Mouse (Mus musculus): ENCODE data around the gene Ncstn. TPM values are rescaled to one million over a fixed set of nuclear protein-coding genes. Genes with fewer than 3 reads are reported as not detected.

The Ncstn gene
- polyA plus RNA-seq, 1 experiment from 2014 or later: 127 TPM

DNA sequence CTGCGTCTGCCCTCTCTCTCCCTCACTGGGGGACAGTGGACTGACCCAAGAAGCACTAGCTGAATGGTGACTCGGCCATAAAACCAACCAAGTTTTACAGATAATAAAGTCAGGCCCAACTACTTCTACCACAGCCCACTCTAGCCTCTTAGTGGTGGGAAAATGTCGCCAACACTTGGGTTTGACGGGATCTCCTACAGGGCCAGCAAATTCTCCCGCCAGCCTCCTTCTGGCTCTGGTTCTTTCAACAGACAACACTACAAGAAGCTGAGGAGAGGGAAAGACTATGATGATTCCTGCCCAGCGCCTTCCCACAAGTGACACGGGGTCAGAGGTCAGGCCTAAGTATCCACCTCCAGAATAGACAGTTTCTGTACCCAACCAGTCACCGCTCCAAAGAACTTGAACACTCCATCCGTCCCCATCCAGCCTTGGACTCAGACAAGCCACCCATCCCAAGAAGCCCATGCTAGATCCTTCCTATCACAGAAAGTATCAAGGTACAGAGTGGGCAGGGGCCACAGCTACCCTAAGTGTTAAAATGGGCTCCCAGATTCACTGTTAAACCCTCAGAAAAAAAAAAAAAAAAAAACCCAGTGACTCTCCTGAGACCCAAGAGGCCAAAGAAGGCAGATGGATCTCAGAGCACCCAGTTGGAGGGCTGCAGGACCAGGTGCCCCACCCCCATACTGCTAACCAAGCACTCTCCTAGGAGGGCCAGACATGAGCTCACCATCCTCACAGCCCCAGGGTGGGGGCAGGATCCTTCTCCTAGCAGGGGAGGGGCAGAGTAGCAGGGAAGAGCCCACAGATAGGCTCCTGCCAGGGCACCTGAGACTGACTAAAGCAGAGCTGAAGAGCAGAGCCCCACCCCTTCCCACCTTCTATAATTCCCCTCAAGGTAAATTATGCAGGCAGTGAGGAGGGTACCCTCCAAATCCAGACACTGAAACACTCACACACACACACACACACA, 64.0 kb downstream of the Ncstn start:
- Histone ChIP-seq H3K27me3 (ENCODE audit: insufficient read depth, poor library complexity, severe bottlenecking) (no peaks in the 10 kb centered on the region), H3K4me3 (peak overlapping the region; percentile 46), H3K9me3 (no peaks in the 10 kb centered on the region), H3K36me3 (peaks cover 60% of the 10 kb centered on the region), H3K4me1 (replicated peaks) (peaks cover 99% of the 10 kb centered on the region), H3K27ac (peak overlapping the region; percentile 94)
- no peak for DNase-seq (ENCODE audit: low spot score)
- WGBS: 51% methylated on average over 9 of the region's 9 CpGs

DNA sequence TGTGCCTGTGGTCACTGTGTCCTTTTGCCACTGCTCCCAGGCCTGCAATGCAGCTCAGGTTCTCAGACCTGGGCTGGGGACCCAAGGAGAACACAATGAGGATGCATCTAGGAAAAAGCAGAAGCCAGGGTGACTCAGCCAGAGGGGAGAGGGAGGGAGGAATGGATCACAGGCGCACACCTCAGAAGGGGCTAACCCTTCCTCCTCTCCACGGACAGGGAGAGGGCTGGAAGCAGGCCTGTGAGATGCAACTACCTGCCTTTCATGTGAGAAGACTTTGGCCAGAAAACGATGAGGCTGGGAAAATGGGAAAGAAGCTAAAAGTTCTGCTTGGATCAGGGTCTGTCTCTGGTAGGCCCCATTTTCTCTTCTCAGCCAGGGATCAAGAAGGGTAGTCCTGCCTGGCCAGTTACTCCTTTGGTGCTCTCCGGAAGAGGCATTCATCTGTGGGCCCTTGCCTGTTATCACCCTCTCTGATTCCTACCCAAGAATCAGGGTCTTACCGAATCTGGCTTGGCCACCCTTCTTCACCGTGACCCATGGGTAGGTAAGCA, 65.0 kb downstream of the Ncstn start:
- peaks cover 99% of the 10 kb centered on the region for H3K4me1 ChIP-seq (replicated peaks)
- 56% methylated on average over 6 of the region's 6 CpGs for WGBS
- H3K36me3 ChIP-seq: peaks cover 61% of the 10 kb centered on the region
- H3K27ac ChIP-seq: peak overlapping the region; percentile 94
- DNase-seq (ENCODE audit: low spot score): no peak
- H3K4me3 ChIP-seq: peak overlapping the region; percentile 46
- H3K9me3 ChIP-seq: no peaks in the 10 kb centered on the region
- H3K27me3 ChIP-seq (ENCODE audit: insufficient read depth, poor library complexity, severe bottlenecking): no peaks in the 10 kb centered on the region

DNA sequence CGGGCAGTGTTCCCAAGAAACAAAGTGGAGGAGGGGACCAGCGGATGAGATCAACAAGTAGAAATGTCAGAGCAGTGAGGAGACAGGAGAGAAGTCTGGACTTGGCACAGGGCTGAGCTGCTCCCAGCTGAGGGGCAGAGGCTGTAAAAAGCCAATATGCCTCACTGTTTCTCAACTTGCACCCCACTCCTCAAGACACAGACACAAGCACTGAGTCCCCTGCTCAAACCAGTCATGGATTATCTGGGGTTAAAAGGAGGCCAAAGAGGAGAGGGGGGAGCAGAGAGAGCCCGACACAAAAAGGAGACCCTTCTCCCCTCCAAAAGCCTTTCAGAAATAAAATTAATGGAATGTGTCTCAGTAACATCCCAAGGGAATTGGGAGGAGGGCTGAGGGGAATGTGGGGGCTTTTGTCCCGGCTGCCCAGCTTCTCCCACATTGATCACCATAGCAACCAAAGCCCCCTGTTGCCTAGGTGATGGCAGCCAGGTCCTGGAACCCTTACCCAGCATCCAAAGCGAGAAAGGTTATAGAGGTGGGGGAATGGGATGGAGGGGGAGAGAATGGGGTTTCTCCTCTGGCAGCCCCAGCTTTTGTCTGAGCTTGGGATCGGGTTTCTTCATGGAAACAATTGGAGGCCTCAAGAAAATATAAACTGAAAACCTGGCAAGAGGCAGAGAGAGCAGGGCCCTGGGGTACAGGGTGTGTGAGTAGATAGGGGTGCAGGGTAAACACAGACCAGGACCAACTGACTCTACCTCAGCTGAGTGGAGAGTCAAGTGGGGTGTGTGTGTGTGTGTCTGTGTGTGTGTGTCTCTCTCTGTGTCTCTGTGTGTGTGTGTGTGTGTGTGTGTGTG, 65.7 kb downstream of the Ncstn start:
- H3K9me3 ChIP-seq: no peaks in the 10 kb centered on the region
- peaks cover 99% of the 10 kb centered on the region for H3K4me1 ChIP-seq (replicated peaks)
- H3K27ac ChIP-seq: peak overlapping the region; percentile 94
- WGBS: 13% methylated on average over 6 of the region's 6 CpGs
- H3K36me3 ChIP-seq: peaks cover 61% of the 10 kb centered on the region
- DNase-seq (ENCODE audit: low spot score): peak; percentile 94
- H3K4me3 ChIP-seq: peak overlapping the region; percentile 46
- H3K27me3 ChIP-seq (ENCODE audit: insufficient read depth, poor library complexity, severe bottlenecking): no peaks in the 10 kb centered on the region

DNA sequence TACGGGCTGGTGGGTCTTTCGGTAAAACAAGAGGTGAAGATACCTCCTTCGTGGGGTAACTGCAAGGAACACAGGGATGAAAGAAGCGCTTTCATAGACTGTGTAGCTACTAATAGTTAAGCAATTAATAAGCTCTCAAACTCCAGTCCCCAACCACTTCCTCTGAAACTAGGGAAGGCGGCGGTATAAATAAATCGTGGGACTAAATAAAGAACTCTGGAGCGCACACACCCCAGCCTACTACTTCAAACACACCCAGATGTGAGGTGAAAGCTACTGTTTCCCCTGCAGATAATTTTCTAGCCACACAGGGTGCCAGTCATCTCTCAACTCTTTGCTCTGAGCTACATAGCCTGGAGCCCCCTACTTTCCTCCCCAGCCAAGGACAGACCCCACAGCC, 66.6 kb downstream of the Ncstn start:
- Histone ChIP-seq H3K4me1 (replicated peaks) (peaks cover 93% of the 10 kb centered on the region), H3K27ac (peak overlapping the region; percentile 94), H3K9me3 (no peaks in the 10 kb centered on the region), H3K36me3 (peaks cover 63% of the 10 kb centered on the region), H3K4me3 (peak overlapping the region; percentile 46), H3K27me3 (ENCODE audit: insufficient read depth, poor library complexity, severe bottlenecking) (no peaks in the 10 kb centered on the region)
- no peak for DNase-seq (ENCODE audit: low spot score)
- 71% methylated on average over 8 of the region's 8 CpGs for WGBS

Other genes starting within 250 kb of the Ncstn start
- 0.50 and 0.56 TPM in 2 replicates for gene Cd84, start 243.1 kb downstream of the Ncstn start, polyA plus RNA-seq (2016; fragmentation: Nextera tagmentation; extraction: Ambion mirVana)
- not detected in 2 replicates for gene Gm10521, start 187.1 kb downstream of the Ncstn start, polyA plus RNA-seq (2016; fragmentation: Nextera tagmentation; extraction: Ambion mirVana)
- 0.06 TPM in 1 of 2 replicates, not detected in the other for gene Slamf6, start 165.3 kb downstream of the Ncstn start, polyA plus RNA-seq (2016; fragmentation: Nextera tagmentation; extraction: Ambion mirVana)
- 46.0 and 72.6 TPM in 2 replicates for gene Vangl2, start 54.4 kb downstream of the Ncstn start, polyA plus RNA-seq (2016; fragmentation: Nextera tagmentation; extraction: Ambion mirVana)
- 9.9 and 16.3 TPM in 2 replicates for gene Nhlh1, start 25.2 kb downstream of the Ncstn start, polyA plus RNA-seq (2016; fragmentation: Nextera tagmentation; extraction: Ambion mirVana)
- 173 and 187 TPM in 2 replicates for gene Copa, start 266 bp downstream of the Ncstn start, polyA plus RNA-seq (2016; fragmentation: Nextera tagmentation; extraction: Ambion mirVana)
- 183 and 210 TPM in 2 replicates for gene Pex19, start 44.0 kb upstream of the Ncstn start, polyA plus RNA-seq (2016; fragmentation: Nextera tagmentation; extraction: Ambion mirVana)
- gene Dcaf8, start 65.3 kb upstream of the Ncstn start, polyA plus RNA-seq (2016; fragmentation: Nextera tagmentation; extraction: Ambion mirVana): 120 and 125 TPM in 2 replicates
- 295 and 370 TPM in 2 replicates for gene Pea15a, start 124.0 kb upstream of the Ncstn start, polyA plus RNA-seq (2016; fragmentation: Nextera tagmentation; extraction: Ambion mirVana)
- 1.3 and 2.0 TPM in 2 replicates for gene Casq1, start 137.1 kb upstream of the Ncstn start, polyA plus RNA-seq (2016; fragmentation: Nextera tagmentation; extraction: Ambion mirVana)
- gene Atp1a4, start 175.6 kb upstream of the Ncstn start, polyA plus RNA-seq (2016; fragmentation: Nextera tagmentation; extraction: Ambion mirVana): not detected in 2 replicates
- 63.5 and 142 TPM in 2 replicates for gene Igsf8, start 178.8 kb upstream of the Ncstn start, polyA plus RNA-seq (2016; fragmentation: Nextera tagmentation; extraction: Ambion mirVana)
- gene Atp1a2, start 215.3 kb upstream of the Ncstn start, polyA plus RNA-seq (2016; fragmentation: Nextera tagmentation; extraction: Ambion mirVana): 2.1 and 2.3 TPM in 2 replicates
- 0.11 and 0.71 TPM in 2 replicates for gene Kcnj9, start 246.5 kb upstream of the Ncstn start, polyA plus RNA-seq (2016; fragmentation: Nextera tagmentation; extraction: Ambion mirVana)

All from hindbrain, embryonic 10.5 days (tissue).